Mouse (Mus musculus) liver, embryonic 14.5 days (tissue): ENCODE results near the gene Smim5. TPM values are rescaled to one million over a fixed set of nuclear protein-coding genes. Genes with fewer than 3 reads are reported as not detected.

Source experiments
- ATAC-seq: fragments of 200-750 bp; cut with Nextera tagmentation; 2 replicates; pipeline ENCODE4 v1.8.0; 2017; ENCODE audit warnings: moderate number of reproducible peaks, mild to moderate bottlenecking, moderate library complexity; ENCODE audit not compliant: insufficient read depth
- DNase-seq, 3 experiments: peaks; one replicate each; pipeline ENCODE4 v3.0.0-alpha.2; 2012 to 2013; ENCODE audit warnings: low read depth in 3 of 3, low spot score in 3 of 3
- H3K27ac ChIP-seq: fragments of 300-500 bp; sonication (generic); 2 replicates; pipeline ENCODE4 v1.5.1; 2014; ENCODE audit warnings: moderate library complexity, mild to moderate bottlenecking, control low read depth, inconsistent platforms
- H3K27me3 ChIP-seq: fragments of 300-500 bp; sonication (generic); 2 replicates; pipeline ENCODE4 v1.6.1; 2014; ENCODE audit warnings: mild to moderate bottlenecking, low read length, moderate library complexity; ENCODE audit not compliant: control insufficient read depth, insufficient read depth
- H3K36me3 ChIP-seq: fragments of 300-500 bp; sonication (generic); replicated peaks from 2 replicates; pipeline ENCODE4 v1.6.1; 2014; ENCODE audit warnings: low read depth; ENCODE audit not compliant: control insufficient read depth, insufficient read depth
- H3K4me1 ChIP-seq, 2 experiments: fragments of 200-500 bp in 1 of 2; fragments of 300-500 bp in 1 of 2; sonication (generic) in 1 of 2; replicated peaks; 2 replicates each; pipeline ENCODE4 v1.6.1; 2012 to 2014; ENCODE audit warnings: antibody characterized with exemption in 1 of 2, inconsistent platforms in 1 of 2, low read length in 1 of 2; ENCODE audit not compliant: control insufficient read depth in 2 of 2, insufficient read depth in 2 of 2
- H3K4me2 ChIP-seq: fragments of 300-500 bp; sonication (generic); 2 replicates; pipeline ENCODE4 v1.6.1; 2014; ENCODE audit warnings: low read depth, mild to moderate bottlenecking, control low read depth, moderate library complexity
- H3K4me3 ChIP-seq, 2 experiments: fragments of 200-500 bp in 1 of 2; fragments of 300-500 bp in 1 of 2; sonication (generic) in 1 of 2; 2 replicates each; pipeline ENCODE4 v1.5.1; 2012 to 2014; ENCODE audit warnings: low read depth in 2 of 2, low read length in 2 of 2, mild to moderate bottlenecking in 2 of 2, control low read depth in 1 of 2, inconsistent platforms in 1 of 2, moderate library complexity in 1 of 2; ENCODE audit not compliant: insufficient read depth in 1 of 2
- H3K9ac ChIP-seq: fragments of 300-500 bp; sonication (generic); replicated peaks from 2 replicates; pipeline ENCODE4 v1.6.1; 2014; ENCODE audit warnings: mild to moderate bottlenecking, control low read depth, moderate library complexity
- H3K9me3 ChIP-seq: fragments of 300-500 bp; sonication (generic); 2 replicates; pipeline ENCODE4 v1.6.1; 2016; ENCODE audit warnings: low read length, mixed read lengths; ENCODE audit not compliant: control insufficient read depth
- CTCF ChIP-seq: IDR thresholded peaks from 2 replicates; pipeline ENCODE4 v1.5.1; 2016; ENCODE audit warnings: antibody characterized with exemption, low read depth, control low read depth
- EP300 ChIP-seq: IDR thresholded peaks from 2 replicates; pipeline ENCODE4 v1.6.1; 2016; ENCODE audit warnings: antibody characterized with exemption, low read depth
- WGBS: fragments of 180-500 bp; shearing (Covaris S2); extraction: QIAGEN DNeasy Blood & Tissue Kit; methylation state at CpG from one replicate; pipeline ENCODE4 v1.1.7; 2014; ENCODE audit not compliant: insufficient replicate concordance; 5-methylcytosine and 5-hydroxymethylcytosine counted together
- polyA plus RNA-seq, 2 experiments: library from polyadenylated mRNA; depleted of rRNA in 1 of 2; stranded (reverse) in 1 of 2; unstranded in 1 of 2; fragments of >200 nt; fragmentation: Nextera tagmentation in 1 of 2; extraction: Ambion mirVana in 1 of 2; gene quantifications; 2 replicates each; pipeline versions ENCODE4 v1.2.1 to v1.2.3; 2012 to 2014

Smim5 gene
- polyA plus RNA-seq, 2 experiments: 25.1 to 48.8 TPM

DNA sequence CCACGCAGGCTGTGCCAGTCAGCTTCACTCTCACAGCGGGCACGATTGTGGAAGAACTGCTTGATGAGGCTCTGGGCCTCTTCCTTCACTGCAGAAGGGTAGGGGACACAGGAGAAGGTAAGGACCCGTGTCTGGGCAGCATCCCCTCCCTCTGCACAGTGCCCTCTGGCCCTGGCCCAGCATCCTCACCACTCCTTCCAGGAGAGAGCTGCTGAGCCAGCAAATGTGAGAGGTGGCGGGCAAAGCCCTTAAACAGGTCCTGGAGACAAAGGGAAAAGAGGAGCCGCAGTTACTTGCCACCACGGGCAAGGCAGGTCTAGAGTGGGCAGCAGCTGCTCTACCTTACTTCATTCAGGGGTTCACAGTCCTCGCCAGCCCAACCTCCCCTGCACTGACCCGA lies 6.7 kb upstream of the Smim5 start:
- Histone ChIP-seq H3K4me2 (no peak overlapping the region), H3K9ac (no peak overlapping the region), H3K27me3 (no peaks in the 10 kb centered on the region), H3K36me3 (no peaks in the 10 kb centered on the region), H3K9me3 (no peaks in the 10 kb centered on the region), H3K4me1 (no peaks in the 10 kb centered on the region), H3K4me3 (no peak overlapping the region), H3K27ac (no peak overlapping the region)
- TF ChIP-seq EP300: no peak
- no peak for TF ChIP-seq CTCF
- ATAC-seq (no peak), DNase-seq (no peak)
- 76% methylated on average over 9 of the region's 9 CpGs for WGBS

DNA sequence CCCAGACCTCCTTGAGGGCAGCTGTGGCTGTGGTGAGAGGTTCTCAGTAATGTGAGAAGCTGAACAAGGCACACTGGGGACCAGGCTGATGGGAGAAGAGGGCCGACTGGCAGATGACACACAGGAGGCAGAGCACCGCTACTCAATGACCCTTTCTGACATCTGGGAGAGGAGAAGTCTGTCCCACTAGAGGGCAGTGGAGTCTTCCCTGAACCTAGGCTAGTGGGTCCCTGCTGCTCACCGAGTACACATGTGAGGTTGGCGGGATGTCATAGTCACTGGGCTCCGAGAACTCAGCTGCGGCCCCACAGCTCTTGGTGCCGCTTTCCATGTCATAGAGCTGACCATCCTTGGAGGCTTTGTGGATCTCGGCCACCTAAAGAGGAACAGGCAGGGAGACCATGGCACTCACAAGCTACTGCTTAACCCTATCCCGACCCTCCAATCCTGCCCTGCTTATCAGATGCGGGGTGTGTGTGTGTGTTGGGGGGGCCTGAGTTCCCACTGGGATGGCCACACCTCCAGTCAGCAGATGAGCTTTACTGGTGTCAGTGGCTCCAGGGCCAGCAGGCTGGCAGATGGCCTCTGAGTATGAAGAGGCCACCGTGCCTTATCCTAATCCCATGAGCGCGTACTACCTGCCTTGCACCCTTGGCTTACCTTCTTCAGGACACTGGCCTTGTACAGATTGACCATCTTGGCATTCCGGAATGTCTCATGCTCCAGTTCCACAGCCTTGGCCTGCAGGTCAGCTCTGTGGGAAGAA lies 4.8 kb upstream of the Smim5 start:
- no peaks in the 10 kb centered on the region for H3K36me3 ChIP-seq
- WGBS: 59% methylated on average over 14 of the region's 14 CpGs
- H3K27ac ChIP-seq: no peak overlapping the region
- H3K9me3 ChIP-seq: no peaks in the 10 kb centered on the region
- H3K27me3 ChIP-seq: no peaks in the 10 kb centered on the region
- no peak overlapping the region for H3K4me3 ChIP-seq
- no peak overlapping the region for H3K4me2 ChIP-seq
- H3K9ac ChIP-seq: no peak overlapping the region
- peak; percentile 84 for TF ChIP-seq CTCF
- TF ChIP-seq EP300: no peak
- ATAC-seq (no peak), DNase-seq (peak in 1 of 3 experiments; percentile 44)
- H3K4me1 ChIP-seq: peaks cover 13 to 15% of the 10 kb centered on the region in 2 experiments

DNA sequence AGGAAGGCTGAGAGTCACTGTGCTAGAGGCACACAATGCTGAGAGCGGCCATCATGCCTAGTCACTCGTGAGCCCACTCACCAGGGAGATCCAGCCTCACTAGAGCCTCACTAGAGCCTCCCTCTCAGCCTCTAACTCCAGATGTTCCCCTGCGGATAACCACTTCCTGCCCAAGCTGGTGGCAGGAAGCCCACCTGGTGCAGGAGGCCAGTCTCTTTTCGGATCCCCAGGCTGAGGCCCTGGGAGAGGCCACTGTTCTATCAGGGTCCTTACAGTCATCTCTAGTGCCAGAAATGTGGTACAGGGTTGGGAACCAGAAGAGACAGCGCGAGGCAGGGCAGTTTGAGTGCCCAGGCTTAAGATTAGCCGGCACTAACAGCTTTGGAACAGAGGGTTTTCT lies 1.3 kb upstream of the Smim5 start:
- Histone ChIP-seq H3K4me3 (no peak overlapping the region), H3K27ac (no peak overlapping the region; the same call in 1 of the 2 replicates), H3K4me2 (peak overlapping the region; percentile 95; the same call in 1 of the 2 replicates), H3K36me3 (peaks cover 4% of the 10 kb centered on the region; the same call in 1 of the 2 replicates), H3K9me3 (no peaks in the 10 kb centered on the region), H3K9ac (peak overlapping the region; percentile 15; the same call in 1 of the 2 replicates), H3K4me1 (peaks cover 34 to 41% of the 10 kb centered on the region in 2 experiments), H3K27me3 (no peaks in the 10 kb centered on the region)
- 31% methylated on average over 7 of the region's 7 CpGs for WGBS
- no peak for ATAC-seq
- TF ChIP-seq CTCF: no peak
- no peak for TF ChIP-seq EP300
- DNase-seq: no peak

DNA sequence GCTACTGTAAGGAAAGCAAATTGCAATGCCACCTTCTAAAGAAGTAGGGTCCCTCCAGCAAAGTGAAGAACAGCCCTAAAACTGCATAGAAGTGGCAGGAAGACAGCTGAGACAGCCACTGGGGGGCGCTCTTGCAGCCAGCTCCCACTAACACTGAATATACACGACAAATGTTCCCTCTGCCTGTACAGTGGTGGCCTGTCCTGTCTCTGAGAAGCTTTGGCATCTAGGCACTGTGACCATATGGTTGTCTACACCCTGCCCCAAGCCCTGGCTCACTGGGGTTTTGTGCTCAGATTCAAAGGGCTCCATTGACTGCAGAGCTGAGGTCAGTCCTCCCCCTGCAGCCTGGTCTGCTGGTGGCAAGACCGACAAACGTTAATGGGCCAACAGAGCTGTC lies 880 bp upstream of the Smim5 start:
- TF ChIP-seq CTCF: peak; percentile 98
- no peak; the same call in 1 of the 2 replicates for TF ChIP-seq EP300
- peak in 2 of 3 experiments; percentile 58 to 68 for DNase-seq
- H3K9ac ChIP-seq: peak overlapping the region; percentile 90
- no peak overlapping the region; a peak in 1 of 4 replicates for H3K4me3 ChIP-seq
- H3K27ac ChIP-seq: peak overlapping the region; percentile 100
- no peak for ATAC-seq
- peaks cover 6% of the 10 kb centered on the region for H3K36me3 ChIP-seq
- 9% methylated on average over 4 of the region's 4 CpGs for WGBS
- peak overlapping the region; percentile 95 for H3K4me2 ChIP-seq
- H3K9me3 ChIP-seq: no peaks in the 10 kb centered on the region
- peaks cover 38 to 45% of the 10 kb centered on the region in 2 experiments for H3K4me1 ChIP-seq
- no peaks in the 10 kb centered on the region for H3K27me3 ChIP-seq

DNA sequence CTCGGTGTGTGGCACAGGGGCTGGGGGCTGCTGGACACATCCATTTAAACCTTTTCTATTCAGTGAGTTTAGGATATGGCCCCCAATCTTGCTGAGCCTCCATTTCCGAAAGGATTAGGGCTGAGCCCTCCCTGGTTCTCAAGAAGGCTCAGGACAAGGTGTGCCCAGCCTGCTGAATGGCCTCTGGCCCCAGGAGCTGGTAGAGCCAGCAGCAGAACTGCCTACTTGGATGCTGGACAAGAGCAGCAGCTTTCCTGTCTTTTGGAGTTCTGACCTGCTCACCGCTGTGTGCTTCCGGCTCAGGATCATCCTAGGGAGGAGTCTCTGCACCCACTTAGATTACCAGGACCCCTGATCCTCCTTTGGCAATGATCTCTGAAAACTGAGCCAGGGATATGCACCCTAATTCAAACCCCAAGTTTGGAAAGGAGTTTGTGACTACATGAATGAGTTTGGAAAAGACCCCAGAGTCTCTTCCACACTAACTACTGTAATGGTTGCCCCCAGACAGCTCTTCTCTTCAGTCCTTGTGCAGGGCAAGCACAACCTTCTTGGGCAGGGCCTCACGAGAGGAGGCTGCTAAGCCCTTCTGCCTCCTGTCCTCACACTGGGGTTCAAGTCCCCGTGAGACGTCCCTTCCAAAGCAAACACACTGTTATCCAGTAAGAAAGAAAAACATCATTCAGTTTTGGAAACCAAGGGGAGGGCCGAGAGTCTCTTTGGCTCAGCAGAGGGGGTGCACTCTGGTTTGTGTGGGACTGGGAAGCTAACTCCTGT lies 983 bp downstream of the Smim5 start:
- no peaks in the 10 kb centered on the region for H3K9me3 ChIP-seq
- WGBS: 16% methylated on average over 8 of the region's 8 CpGs
- H3K9ac ChIP-seq: peak overlapping the region; percentile 90
- peak overlapping the region; percentile 95 for H3K4me2 ChIP-seq
- no peak for ATAC-seq
- peak overlapping the region; percentile 100 for H3K27ac ChIP-seq
- TF ChIP-seq CTCF: no peak
- no peak for TF ChIP-seq EP300
- H3K4me1 ChIP-seq: peaks cover 56 to 63% of the 10 kb centered on the region in 2 experiments
- H3K27me3 ChIP-seq: no peaks in the 10 kb centered on the region
- peaks cover 24% of the 10 kb centered on the region for H3K36me3 ChIP-seq
- H3K4me3 ChIP-seq: peak overlapping the region; percentile 70
- DNase-seq: no peak
